Mouse (Mus musculus) kidney, adult 2 months (tissue): ENCODE measurements around the gene Zmpste24.

ENCODE experiments used
- CTCF ChIP-seq: fragments of 200-500 bp; conservative IDR thresholded peaks from 2 replicates; pipeline ENCODE4 v1.5.1; 2011; ENCODE audit warnings: low read depth, mild to moderate bottlenecking, control low read depth, low read length, moderate library complexity, mixed read lengths; ENCODE audit not compliant: insufficient read depth, insufficient read length
- POLR2A ChIP-seq: fragments of 200-500 bp; IDR thresholded peaks from one replicate; pipeline ENCODE4 v1.6.1; 2011; ENCODE audit warnings: low read depth, low read length, control low read depth

GRCm38 (mm10) chr4:121109126-121109525 lies 11.1 kb upstream of the Zmpste24 start, which contains the start of gene Tmco2:
- TF ChIP-seq POLR2A: no peak
- no peak for TF ChIP-seq CTCF
